Mouse (Mus musculus): Measurements from ENCODE around the gene Itgae. TPM values are rescaled to one million over a fixed set of nuclear protein-coding genes. Genes with fewer than 3 reads are reported as not detected.
A peak's percentile ranks its signal among the peaks of the same experiment; 100 is the strongest.

Gene Itgae
- total RNA-seq, 2 experiments from 2014 or later: 0.33 to 1.1 TPM

DNA sequence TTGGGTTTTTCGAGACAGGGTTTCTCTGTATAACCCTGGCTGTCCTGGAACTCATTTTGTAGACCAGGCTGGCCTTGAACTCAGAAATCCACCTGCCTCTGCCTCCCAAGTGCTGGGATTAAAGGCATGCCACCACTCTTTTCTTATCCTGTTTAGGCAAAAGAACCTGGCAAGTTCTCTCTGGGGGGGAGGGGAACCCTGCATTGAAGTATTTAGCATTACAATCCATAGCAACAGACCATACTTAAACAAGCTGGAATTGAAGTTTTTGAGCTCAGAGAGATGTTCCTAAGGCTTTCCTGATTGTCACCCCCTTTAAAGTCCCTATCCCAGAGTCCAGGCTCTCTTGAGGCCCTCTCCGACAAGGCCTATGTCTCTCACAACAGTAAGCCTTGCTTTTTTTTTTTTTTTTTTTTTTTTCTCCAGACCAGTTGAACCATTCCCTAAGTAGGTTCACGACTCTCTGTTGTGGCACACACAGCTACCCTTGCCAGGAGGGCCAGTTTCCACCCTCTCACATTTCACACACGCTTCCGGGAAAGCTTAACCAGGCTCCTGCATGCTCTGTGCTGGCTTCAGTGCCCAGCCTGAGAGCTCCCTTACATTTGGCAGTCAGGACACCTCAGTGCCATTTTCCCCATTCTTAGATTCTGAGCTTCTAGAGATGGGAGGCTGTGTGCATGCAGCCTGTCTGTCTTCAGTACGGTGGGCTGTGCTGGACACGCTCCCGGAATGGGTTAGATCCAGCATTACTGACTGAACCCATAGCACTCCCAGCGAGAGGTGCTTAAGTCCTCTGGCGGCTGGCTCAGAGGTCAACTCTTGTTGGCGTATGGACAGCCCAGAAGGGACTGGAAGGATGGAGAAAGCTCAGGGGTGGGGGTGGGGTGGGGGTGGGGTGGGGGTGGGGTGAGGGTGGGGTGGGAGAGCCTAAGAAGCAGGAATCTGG is 55.9 kb downstream of the Itgae start:
- no peak for DNase-seq (ENCODE audit: low spot score in 2 of 2)

DNA sequence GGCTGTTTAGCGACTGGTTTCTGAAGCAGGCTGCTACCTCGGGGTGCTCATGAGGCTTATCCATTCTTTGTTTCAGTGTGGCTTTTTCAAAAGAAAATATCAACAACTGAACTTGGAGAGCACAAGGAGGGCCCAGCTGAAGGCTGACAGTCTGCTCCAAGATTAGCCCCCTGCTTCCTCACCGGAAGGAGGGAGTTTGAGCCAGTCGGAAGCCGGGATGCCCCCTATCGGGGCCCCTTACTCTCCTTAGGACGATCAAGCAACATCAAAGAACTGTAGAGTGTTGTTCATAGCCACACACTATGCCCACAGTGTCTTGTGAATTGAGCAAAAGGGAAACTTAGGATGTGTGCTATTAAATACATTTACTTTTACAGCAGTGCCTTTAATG is 56.6 kb downstream of the Itgae start:
- DNase-seq (ENCODE audit: low spot score in 2 of 2): no peak

DNA sequence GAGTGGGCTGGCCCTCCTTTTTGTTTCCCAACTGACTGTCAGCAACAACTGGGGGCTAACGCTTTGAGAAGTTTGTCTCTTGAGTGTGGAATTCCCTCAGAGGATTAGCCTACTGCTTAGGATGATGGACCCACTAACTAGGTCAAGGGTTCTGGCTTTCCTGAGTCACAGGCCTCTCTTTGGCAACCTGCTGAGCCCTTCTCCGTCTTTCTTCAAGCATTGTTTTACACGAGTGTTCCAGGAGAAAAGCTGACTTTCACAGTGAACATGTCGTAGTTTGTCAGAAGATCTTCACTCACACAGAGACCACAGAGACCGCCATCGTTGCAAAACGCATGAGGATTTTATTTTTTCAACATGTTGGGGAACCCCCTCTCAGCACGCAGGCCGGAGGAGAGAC is 57.8 kb downstream of the Itgae start:
- no peak for DNase-seq (ENCODE audit: low spot score in 2 of 2)

DNA sequence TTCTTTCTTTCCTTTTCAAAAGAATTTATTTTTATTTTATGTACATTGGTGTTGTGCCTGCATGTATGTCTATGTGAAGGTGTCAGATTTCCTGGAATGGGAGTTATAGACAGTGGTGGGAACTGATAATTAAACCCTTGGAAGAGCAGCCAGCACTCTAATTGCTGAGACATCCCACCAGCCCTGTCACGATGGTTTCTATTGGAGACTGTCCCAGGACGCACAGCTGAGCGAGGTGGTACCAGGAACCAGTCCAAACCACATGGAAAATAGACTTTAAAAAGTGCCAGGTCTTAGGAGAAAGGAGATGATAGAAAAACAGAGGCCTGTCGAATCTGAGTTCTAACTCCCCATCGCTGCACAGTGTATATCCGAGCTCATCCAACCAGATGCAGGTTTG is 64.7 kb downstream of the Itgae start:
- no peak for DNase-seq (ENCODE audit: low spot score in 2 of 2)

DNA sequence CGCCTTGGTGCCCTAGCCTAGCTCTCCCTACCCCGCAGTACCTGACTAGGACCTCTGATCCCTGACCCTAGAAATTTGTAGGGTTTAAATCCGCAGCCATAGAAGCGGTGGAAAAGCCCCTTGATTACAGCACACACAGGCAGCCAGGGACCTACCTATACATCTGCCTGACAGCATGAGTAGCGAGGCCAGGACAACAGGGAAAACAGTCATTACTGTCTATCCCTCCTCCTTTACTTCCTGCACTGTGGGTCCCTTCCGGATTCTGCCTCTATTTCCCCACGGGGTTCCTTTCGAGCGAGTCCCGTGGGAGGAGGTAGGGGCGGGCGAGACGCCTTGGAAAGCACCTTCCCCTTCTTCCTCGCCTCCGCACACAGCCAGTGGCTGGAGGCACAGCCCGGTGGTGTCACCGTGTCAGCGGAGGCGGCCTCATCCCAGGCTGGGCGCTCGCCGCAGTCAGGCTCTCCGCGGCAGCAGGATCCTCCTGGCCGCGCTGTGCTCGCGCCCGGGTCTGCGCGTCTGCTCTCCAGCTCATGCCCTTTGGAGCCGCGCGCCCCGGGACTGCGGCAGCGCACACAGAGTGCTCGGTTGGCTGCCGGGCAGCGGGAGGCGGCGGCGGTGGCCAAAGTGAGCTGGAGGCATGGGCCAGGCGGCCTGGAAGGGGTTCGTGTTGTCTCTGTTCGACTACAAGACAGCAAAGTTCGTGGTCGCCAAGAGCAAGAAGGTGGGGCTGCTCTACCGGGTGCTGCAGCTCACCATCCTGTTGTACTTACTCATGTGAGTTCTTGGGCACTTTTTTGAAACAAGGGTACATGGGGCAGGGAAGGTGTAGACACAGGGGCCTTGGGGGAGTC is 69.8 kb downstream of the Itgae start, which contains the start of gene P2rx5:
Gene P2rx5, plus strand, starts transcription at position 465 of the 854 bp plus-strand sequence.
- DNase-seq (ENCODE audit: low spot score in 2 of 2): peak; percentile 21 to 52

DNA sequence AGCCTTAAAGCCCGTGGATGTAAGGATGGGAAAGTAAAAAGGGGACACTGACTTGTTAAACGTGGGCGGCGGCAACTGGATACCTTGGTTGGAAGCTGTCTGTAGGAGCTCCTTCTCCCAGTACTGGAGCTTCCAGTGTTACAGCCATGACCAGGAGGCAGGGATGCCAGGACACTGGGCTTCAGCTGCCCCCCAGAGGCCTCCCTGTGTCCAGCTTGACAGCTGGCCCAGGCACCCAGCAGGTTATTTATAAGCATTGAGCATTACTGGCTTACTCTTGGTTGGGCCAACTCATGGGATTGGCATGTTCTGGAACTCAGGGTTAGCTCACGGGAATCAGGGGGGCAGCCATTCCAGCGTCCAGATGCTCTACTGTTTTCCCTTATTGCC is 70.4 kb downstream of the Itgae start:
- no peak for DNase-seq (ENCODE audit: low spot score in 2 of 2)

DNA sequence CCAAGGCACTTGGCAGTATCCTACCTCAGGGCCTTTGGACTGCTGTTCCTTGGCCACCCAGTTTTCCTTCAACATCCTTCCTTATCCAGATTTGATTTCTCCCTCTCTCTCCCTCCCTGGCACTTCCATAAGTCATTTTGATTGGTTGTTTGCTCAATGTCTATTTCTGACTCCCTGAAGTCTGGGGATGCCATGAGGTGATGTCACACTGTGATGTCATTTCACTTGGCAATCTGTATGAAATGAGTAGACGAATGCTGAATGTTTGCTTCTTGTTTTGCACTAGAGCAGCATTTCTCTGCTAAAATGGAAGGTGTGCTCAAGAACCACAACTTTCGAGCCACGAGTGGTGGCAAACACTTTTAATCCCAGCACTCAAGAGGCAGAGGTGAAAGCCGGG is 71.2 kb downstream of the Itgae start:
- DNase-seq (ENCODE audit: low spot score in 2 of 2): no peak

DNA sequence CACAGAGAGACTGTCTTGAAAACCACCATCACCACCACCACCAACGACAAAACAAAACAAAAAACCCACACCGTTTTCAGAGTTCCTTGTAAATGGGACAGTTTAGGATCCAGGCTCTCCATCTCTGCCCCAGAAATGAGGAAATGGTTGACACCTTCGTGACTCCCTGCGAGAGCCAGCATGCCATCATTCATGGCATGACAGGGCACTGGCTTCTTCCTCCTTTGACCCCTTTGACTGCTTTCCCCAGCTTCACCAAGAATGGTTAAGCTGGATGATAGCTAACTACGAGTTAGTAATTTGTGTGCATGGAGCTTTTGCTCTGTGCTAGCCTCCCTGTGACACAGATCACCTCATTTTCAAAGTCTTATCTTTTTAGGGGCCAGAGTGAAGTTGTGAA is 71.9 kb downstream of the Itgae start:
- DNase-seq (ENCODE audit: low spot score in 2 of 2): no peak

DNA sequence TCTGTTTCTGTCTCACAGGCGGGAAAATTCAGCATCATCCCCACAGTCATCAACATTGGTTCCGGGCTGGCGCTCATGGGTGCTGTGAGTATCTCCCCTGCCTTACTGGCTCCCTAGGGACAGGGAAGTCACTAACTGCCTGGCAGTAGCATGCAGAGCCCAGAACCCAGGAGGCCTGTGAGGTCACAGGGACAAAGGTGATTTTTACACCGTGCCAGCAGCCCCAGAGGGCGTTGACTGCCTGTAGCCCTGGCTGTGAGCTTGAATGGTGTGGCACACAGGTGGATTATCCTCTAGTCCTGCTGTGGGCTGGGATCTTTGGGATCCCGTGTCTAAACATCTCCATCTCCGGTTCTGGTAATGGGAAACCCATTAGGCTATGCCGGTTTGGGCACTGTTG is 77.7 kb downstream of the Itgae start:
- no peak for DNase-seq (ENCODE audit: low spot score in 2 of 2)

DNA sequence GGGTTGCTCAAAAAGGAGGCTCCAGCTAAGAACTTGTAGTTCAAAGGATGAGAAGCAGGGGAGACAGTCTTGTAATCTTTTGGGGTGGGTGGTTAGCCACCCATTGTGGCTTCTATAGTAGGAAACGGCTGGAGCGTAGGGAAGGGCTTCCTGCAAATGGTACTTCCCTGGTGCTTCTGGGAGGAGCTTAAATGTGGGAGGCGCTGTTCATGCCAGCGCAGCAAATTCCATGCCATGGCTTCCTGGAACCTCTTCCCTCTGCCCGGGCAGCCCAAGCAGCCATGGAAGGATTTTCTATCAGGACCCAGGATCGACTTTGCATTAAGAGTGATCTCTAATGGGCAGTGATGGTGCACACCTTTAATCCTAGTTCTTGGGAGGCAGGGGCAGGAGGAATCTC is 78.2 kb downstream of the Itgae start:
- no peak for DNase-seq (ENCODE audit: low spot score in 2 of 2)

DNA sequence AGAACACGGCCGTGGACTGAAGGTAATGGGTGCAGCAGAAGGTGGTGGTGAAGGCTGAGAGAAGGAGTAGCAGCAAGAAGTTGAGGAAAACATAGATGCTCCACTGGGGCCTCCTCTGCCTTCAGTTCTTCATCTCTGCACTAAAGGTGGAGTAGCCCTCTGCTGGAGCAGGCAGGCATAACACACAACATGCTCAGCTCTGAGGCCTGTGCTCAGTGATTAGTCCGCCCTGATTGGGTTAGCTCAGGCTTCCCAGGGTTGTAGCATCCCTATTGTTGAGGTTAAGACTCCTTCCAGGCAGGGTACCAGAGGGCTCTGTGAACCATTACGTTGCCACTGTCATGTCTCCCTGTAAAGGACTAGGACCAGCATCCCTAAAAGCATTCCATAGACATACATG is 78.8 kb downstream of the Itgae start:
- peak; percentile 31 to 51 for DNase-seq (ENCODE audit: low spot score in 2 of 2)

DNA sequence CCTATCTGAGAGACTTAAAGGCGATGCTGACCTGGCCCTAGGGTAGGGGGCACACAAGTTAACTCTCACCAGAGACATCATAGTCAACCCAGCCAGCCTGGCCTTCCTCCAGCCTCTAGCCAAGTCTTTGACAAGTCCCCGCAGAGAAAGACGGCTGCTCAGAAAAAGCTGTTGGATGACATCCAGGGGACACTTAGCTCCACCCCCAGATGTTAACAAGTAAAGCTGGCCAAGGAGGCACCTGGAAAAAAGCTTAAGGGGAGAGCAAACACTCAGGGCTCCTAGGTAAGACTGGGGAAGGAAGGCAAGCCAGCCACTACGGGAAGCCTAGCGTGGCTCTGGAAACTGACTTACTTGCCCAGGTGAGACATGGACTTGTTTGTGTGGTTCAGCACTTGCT is 81.8 kb downstream of the Itgae start:
- no peak for DNase-seq (ENCODE audit: low spot score in 2 of 2)

DNA sequence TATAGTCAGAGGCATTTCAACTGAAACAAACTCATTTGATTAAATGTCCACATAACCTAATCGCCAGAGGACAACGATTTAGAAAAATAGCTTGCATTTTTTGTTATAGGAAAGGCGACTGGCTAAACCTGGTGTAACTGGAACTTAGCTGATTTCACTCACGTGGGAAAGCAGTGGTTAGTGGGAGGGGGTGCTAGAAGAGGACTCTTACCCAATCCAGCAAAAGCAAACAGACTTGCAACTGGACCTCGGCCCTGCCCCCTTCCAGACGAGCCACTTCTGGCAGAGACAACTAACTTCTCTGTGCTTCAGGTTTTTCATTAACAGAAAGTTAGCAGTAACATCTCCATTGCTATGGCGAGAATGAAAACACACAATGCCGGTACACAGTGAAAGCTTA is 85.2 kb downstream of the Itgae start:
- DNase-seq (ENCODE audit: low spot score in 2 of 2): no peak

DNA sequence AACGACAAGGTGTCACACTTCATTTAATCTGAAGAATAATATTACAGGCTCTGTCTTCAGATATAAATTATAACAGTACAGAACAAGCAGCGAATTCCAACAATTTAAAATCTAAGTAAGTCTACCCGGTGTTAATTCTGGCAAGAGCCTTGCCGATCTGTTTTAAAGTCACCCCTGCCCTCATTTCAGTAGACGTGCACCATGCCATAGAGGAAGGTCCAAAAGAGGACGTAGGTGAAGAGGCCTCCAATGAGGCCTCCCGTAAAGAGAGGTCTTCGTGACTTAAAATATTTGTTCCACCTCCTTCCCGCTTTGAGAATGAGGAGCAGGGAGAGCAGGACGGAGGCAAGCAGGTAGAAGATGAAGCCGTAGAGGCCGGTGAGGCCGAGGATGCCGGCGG is 85.8 kb downstream of the Itgae start:
- no peak for DNase-seq (ENCODE audit: low spot score in 2 of 2)

DNA sequence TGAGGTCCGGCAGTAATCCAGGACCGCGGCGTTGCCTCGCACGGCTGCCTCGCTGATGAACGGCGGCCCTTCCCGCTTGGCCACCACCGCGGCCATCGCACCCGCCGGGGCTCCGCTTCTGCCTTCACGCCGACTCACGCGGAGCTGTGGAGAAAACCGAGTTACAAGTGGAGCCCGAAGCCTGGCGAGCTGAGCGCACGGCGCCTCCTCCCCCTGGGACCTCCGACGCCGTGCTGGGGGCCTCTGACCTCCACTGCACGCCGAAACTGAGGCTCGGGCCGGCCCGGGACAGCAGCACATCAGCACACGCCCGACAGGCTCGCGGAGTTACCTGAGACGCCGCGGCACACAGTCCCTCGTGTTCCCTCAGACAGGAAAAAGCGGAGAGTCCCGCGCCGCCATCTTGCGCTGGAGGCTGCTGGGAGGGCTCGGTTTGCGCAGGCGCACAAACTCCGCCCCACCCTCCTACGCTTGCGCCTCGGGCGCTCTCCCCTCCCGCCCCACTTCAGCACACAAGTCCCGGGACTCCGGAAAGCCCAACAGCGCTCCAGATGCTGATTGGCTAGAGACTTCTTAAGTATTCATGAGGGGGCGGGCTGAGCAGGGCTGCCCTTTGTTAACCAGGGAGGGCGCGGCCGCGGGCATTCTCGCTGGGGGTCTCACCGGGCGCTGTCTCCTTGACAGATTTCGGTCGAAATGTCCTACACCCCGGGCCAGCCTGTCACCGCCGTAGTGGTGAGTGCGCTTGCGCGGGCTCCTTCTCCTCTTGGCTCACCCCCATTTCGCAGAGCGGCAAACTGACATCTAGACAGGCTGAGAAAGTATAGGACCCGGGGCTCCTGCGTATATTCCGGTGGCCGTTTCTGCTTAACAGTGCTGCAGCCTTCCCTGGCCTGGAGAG is 86.5 kb downstream of the Itgae start, which contains the start of the genes Emc6 and Tax1bp3:
Gene Emc6, minus strand, starts transcription at position 430 of the 901 bp plus-strand sequence.
Gene Tax1bp3, plus strand, starts transcription at position 476 of the 901 bp plus-strand sequence.
- DNase-seq (ENCODE audit: low spot score in 2 of 2): peak; percentile 95 to 97

DNA sequence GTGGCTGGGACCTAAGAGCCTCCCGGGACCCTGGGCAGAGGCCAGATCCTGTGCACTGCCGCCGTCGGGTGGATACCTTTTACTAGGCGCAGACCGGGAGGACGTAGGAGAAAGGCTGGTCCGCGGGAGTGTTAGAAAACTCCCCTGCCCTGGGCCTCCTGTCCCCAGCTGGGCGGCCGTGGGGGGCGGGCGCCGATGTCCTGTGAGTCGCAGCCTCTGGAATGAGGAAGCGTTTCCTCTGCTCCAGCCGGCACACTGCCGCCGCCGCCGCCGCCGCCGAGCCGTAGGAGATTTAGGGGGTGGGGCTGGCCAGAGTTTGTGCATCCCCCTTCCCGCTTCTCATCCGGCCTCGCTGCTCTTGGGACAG is 87.1 kb downstream of the Itgae start:
- DNase-seq (ENCODE audit: low spot score in 2 of 2): peak; percentile 73 to 77

DNA sequence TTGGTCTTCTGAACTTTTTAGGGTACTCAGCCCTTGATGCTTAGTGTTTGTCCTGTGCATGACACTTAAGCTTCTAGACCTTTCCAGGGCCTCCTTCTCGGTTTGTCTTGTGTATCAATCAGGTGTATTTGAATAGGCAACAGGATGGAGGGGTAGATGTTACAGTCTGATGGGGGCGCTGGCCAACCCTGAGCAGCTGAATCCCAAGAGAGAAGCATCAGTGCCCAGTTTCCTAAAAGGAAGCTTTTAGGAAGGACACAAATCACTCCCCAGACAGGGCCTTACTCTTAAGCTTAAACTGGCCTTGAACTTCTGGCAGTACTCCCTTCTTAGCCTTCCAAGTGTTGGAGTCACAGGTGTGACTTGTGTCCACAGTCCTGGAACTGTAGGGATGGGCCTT is 87.5 kb downstream of the Itgae start:
- peak in 1 of 2 experiments; percentile 20 for DNase-seq (ENCODE audit: low spot score in 2 of 2)

DNA sequence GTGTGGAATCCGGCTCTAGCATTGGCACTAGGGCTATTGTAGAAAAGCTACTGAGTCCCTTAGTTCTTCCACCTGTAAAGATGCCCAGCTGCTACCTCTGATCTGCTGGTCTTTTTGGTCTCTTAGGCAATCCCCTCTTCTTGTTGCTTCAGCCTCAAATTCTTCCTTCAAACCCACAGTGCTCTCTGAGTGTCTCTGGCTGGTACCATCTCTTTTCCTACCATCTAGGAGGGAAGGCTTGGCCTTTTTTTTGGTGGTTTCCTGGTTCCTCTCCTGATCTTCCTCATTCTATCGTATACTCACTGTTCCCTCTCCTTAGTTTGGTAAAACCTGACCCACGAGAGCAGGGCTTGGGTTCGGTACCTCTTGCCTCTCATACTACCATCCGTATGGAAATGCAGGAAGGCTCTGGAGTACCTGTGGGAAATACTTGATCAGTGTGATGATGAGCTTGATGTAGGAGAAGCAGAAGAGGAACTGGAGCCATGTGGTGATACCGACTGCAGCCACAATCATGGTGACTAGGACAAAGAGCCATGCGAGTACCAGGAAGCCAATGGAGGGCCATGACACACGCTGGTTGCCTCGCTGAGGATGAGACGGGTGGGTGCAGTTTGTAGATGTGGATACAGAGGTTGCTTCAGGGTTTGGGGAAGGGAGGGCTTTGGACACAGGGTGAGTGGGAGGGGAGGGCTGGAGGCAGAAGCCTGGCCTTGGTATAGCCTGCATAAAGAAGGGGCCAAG is 95.7 kb downstream of the Itgae start:
- DNase-seq (ENCODE audit: low spot score in 2 of 2): no peak

DNA sequence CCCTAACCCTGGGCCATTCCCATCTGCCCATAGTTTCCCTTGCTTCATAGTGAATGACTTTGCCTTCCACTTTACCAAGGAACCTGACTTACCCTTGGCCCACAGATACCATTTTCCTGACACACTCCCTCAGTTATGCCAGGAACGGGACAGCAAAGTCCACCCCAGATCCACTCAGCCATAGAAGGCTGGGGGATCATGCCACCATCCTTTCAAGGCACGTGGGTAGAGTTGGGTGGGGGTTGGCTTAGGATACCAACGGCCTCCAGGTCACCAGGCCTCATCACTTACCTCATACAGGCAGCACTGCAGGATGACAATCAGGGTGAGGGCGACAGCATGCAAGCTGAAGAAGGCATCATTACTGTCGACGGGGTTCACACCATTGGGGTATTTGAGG is 96.8 kb downstream of the Itgae start:
- no peak for DNase-seq (ENCODE audit: low spot score in 2 of 2)

DNA sequence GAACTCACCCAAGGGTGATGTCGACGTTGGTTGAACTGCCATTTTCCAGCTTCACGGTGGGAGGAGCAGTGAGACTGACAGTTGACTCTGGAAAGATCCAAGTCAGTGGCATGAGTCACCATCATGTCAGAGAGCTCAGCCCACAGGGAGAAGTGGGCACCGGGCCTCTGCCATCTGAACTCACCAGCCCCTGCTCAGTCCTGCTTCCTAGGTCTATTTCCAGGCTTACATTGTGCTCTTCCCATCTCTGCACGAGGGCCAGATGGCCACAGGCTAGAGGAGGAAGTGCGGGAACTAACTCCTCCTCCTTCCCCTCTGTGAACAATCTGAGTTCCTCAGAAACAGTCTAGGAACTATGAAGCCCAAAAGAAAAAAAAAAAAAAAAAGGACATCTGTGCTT is 102.7 kb downstream of the Itgae start:
- DNase-seq (ENCODE audit: low spot score in 2 of 2): peak in 1 of 2 experiments; percentile 23

Data from adrenal gland, adult 18-20 months (tissue).